Mouse (Mus musculus): ENCODE measurements around the gene Irf2bp2.

The Irf2bp2 gene

DNA sequence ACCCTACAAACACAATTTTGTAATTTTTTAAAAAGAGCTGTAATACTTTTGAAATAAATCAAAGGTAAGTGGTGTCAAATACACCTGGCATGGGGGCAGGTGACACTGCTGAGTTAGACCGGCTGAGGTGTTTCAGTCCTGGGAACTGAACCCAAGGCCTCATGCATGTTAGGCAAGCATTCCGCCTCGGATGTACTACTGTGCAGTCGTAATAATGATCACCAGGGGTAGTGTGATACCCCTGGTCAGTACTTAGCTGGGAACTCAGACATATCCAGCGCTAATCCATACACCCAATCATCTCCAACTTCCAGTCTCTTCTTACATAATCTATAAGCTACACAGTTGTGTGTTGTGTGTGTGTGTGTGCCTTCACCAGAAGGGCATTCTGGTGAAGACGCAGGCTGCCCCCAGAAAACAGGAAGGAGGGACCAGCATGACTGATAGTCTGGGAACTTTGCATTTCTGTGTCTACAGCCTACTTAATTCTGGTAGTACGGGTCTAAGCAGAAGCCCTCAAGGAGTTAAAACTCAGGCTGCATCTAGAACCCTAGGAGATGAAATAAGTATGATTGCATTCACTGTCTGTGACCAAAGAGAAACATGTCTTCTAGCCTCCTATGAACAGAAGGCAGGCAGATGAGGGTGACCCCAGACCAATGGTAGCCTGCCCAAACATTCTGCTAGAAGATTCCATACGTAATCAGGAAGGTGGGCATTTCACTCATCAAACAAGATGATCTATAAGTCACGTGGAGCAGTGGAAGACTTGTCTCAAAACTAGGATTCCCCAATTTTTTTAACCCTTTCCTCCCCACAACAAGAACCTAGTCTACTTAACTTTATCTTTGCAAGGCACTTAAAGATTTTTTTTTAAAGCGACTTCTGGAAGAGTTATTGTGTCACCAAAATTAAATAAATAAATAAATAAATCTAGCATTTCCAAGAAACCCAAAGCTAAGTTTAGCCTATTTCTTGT lies 6.9 kb downstream of the Irf2bp2 start:
- no peak for DNase-seq (ENCODE audit: low spot score)

GRCm38 (mm10) chr8:126586101-126586500 lies 7.7 kb downstream of the Irf2bp2 start:
- DNase-seq (ENCODE audit: low spot score), result no peak

- peak; percentile 75 for DNase-seq (ENCODE audit: low spot score)
Observed at GRCm38 (mm10) chr8:126585561-126586031, 8.2 kb downstream of the Irf2bp2 start.

DNA sequence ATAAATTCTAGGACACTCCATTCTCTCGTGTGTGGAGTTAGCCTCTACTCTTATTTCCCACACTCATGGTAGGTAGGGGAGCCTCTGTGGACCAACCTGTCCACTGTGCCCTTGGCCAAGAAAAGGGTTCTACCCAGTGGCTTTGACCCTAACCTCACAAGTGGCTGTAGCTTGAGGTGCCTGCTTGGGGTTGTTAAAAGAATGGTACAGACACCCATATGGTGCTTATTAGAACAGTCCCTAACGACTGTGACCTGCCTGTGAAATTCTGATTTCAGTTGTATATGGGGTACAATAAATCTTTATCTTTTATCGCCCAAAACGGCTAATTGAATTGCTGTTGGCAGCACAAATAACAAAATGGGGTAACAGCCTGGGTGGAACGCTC lies 8.9 kb downstream of the Irf2bp2 start:
- no peak for DNase-seq (ENCODE audit: low spot score)

- peak; percentile 82 for DNase-seq (ENCODE audit: low spot score)
Observed at GRCm38 (mm10) chr8:126583971-126584843, 9.6 kb downstream of the Irf2bp2 start.

DNA sequence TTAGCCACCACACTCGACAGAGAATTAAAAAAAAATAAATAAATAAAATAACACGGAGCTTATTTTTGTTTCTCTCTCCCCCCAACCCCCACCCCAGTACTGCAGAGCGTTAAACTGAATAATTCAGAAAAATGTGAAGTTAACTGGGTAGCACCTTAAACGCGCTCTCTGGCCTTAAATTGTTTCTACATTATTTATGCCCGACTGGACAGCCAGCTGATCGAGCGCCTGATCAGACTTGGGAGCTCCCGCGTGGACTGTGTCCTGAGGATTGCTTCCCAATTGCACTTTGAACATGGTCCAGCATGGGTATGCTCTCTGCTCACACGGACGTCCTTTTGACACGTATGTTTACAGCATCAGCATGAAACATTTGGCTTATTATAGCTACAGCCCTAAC lies 10.3 kb downstream of the Irf2bp2 start:
- DNase-seq (ENCODE audit: low spot score), result no peak

- no peak for DNase-seq (ENCODE audit: low spot score)
Observed at GRCm38 (mm10) chr8:126583018-126583417, 10.8 kb downstream of the Irf2bp2 start.

- peak; percentile 83 for DNase-seq (ENCODE audit: low spot score)
Observed at GRCm38 (mm10) chr8:126582509-126582908, 11.3 kb downstream of the Irf2bp2 start.

DNA sequence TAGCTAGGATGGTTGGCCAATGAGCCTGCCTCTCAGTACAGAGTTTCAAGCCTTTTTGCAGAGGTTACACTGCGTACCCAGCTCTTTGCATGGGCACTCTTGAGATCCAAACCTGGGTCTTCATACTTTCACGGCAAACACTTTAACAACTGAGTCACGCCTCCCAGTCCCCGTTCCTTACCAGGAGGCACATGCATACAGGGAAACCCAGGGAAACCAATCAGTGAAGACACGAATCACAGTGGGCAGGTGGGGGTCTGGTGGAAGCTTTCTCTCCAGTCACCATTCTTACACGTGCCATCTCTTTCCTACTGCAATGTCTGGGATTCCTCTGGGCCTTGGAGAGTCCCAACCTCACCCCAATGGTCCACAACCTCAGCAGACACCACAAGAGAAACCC lies 12.1 kb downstream of the Irf2bp2 start:
- DNase-seq (ENCODE audit: low spot score), result no peak

- DNase-seq (ENCODE audit: low spot score), result no peak
Observed at GRCm38 (mm10) chr8:126580826-126581225, 13.0 kb downstream of the Irf2bp2 start.

DNA sequence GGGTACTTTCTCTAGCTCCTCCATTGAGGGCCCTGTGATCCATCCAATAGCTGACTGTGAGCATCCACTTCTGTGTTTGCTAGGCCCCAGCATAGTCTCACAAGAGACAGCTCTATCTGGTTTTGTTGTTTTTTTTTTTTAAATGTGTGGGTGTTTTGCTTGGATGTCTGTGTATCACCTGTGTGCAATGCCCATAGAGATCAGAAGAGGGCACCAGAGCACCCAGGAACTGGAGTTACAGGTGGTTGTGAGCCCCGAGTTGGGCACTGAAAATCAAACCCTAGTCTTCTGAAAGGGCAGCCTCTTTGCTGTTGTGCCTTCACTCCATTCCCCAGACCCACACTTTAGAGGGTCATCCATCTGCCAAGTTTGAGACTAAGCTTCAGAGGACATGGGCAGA lies 13.7 kb downstream of the Irf2bp2 start:
- DNase-seq (ENCODE audit: low spot score), result no peak

GRCm38 (mm10) chr8:126578641-126579040 lies 15.1 kb downstream of the Irf2bp2 start:
- no peak for DNase-seq (ENCODE audit: low spot score)

DNA sequence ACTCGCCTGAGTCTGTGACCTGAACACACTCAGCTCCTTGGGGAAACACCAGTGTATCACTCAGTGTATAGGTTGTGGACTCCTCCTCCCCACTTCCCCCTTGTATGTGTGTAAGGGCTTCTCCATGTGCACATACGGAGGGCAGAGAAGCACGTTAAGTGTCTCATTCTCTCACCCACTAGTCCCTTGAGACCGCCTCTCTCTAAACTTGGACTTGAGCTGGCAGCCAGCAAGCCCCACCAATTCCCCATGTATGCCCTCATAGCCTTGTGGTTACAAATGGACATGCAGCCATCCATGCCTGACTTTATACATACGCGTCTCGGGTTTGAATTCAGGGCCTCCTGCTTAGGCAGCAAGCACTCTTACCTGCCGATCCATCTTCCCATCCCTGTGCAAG lies 16.9 kb downstream of the Irf2bp2 start:
- no peak for DNase-seq (ENCODE audit: low spot score)

- DNase-seq (ENCODE audit: low spot score), result no peak
Observed at GRCm38 (mm10) chr8:126576086-126576485, 17.7 kb downstream of the Irf2bp2 start.

DNA sequence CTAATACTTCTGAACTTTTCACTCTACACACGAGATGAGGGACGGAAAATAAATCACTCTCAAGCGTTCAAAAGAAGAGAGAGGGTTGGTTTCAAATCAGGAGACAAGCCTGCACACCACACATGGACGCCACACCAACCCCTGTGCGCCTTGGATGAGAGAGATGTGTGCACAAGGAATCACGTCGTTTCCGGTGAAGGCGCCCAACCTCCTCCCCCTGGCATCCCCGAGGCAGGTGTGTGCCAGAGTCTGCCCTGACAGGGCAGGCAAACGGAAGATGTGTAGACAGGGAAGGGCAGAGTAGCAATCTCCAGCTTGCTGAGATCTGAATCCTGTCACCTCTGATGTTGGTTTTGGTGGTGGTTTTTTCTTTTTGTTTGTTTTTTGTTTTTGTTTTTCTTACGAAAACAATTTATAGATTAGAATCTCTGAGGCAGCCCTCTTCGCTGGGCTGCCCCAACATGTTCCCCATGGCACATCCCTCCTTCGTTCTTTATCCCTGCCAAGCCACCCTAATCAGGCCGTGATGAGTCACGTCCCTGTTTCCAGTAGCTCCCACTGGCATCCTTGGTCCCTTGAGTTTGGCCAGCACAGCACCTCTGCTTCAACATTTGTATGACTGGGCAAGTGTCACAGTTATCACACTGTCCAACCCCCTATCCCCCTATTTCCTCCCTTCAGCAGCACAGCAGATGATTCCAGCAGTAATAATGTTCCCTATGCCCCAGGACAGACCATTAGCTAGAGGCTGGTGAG lies 18.7 kb downstream of the Irf2bp2 start:
- no peak for DNase-seq (ENCODE audit: low spot score)

- no peak for DNase-seq (ENCODE audit: low spot score)
Observed at GRCm38 (mm10) chr8:126573878-126574277, 19.9 kb downstream of the Irf2bp2 start.

DNA sequence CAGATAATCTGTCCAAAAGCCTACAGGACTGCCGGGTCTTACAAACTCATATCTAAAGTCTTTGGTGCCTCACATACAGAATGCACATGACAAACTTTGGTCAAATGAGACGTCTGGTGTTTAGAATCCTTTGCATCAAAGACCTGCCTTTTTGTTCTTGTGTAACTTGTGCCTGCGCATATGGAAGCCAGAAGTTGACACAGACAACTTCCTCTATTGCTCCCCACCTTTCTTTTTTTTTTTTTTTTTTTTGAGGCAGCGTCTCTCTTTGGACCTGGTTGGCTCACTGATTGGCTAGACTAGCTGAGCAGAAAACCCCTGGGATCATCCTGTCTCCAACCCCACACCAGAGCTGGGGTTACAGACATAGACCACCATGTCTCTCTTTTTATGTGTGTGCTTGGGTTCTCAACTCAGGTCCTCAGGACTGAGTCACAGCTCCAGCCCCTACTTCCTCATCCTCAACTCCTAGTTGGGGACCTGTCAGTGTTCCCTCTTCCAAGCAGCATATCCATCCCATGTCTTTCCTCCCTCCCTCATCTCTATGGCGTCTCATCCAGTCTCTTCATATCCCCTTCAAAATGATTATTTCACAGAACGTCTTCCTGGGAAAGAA lies 20.6 kb downstream of the Irf2bp2 start:
- DNase-seq (ENCODE audit: low spot score), result no peak

DNA sequence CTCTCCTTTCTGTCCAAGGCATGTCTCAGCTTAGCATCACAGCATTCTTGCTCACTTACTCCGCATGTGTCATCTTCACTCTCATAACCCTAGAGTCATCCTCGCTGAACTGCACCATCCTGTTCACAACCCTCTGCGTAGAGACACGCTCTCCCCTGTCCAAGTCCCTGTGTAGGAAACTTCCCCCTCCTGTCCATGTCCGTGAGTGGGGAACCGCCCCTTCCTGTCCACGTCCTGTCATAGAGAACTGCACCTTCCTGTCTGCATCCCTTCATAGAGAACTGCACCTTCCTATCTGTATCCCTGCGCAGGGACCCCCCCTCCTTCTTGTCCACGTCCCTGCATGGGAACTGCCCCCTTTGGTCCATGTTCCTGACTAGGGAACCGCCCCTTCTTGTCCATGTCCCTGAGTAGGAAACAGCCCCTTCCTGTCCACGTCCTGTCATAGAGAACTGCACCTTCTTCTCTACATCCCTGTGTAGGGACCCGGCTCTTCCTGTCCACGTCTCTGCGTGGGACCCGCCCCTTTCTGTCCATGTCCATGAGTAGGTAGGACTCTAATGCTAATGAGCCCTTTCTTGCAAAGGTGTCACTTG lies 22.6 kb downstream of the Irf2bp2 start:
- DNase-seq (ENCODE audit: low spot score), result no peak

DNA sequence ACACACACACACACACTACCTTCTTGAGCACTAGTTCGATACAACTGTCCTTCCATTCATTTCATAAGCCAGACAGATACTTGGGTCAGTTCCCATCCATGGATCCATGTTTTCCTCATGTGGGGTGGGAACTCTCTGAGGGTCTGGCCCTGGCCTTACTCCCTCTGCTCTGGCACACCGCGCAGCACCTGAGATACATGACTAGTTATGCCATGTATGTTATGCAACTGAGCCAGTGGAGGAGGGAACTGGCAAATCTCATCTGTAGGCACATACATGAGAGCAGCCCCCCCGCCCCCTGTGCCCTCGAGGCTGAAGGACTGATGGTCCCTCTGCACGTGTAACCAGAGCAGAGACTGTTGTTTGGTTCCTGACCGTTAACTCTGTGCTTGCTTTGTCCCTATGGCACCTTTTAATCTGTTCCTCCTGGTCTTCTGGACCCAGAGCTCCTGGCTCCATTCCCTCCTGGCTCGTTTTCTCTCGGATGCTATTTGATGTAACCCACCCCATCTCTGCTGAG lies 23.2 kb downstream of the Irf2bp2 start:
- DNase-seq (ENCODE audit: low spot score), result no peak

GRCm38 (mm10) chr8:126570046-126570445 lies 23.7 kb downstream of the Irf2bp2 start:
- no peak for DNase-seq (ENCODE audit: low spot score)

- no peak for DNase-seq (ENCODE audit: low spot score)
Observed at GRCm38 (mm10) chr8:126569638-126570037, 24.1 kb downstream of the Irf2bp2 start.
